Mouse (Mus musculus) megakaryocyte progenitor cell, adult 5-6 weeks (primary cell): ENCODE measurements at regions not wholly inside any gene's neighbourhood (a gene's known extent, or its start where the extent isn't known, plus 50 kb on each side); places are given as distances from the start of the nearest gene placed in this dataset.
"Not testable (repeated sequence)": the region's sequence is repeated elsewhere in the genome, so short reads cannot be mapped to it uniquely, and the experiment has no call there.

Source experiments
- ATAC-seq: replicated peaks from 2 replicates; pipeline ENCODE4 v1.8.0; 2016; ENCODE audit warnings: mild to moderate bottlenecking, moderate TSS enrichment, inconsistent platforms; ENCODE audit not compliant: poor library complexity

- ATAC-seq = not testable (repeated sequence)
Measured at GRCm38 (mm10) chr7:77200903-77201302, 971.2 kb downstream of the Agbl1 start.

DNA sequence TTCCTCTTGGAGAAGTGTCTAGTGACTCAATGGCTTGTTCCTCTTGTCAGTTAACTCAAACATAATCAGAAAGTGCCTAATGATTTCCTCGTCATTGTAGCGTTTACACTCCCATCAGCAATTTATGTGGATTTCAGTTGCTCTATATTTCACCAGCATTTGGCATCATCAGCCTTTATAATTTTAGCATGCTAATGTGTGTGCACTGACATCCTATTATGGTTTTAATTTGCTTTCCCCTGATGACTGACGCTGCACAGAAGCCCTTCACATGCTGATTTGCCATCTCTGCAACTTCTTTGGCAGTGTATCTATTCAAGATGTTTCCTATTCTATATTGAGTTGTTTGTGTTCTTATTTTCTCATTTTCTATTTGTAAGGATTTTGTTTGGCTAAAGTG lies 975.9 kb downstream of the Agbl1 start:
- no peak for ATAC-seq

DNA sequence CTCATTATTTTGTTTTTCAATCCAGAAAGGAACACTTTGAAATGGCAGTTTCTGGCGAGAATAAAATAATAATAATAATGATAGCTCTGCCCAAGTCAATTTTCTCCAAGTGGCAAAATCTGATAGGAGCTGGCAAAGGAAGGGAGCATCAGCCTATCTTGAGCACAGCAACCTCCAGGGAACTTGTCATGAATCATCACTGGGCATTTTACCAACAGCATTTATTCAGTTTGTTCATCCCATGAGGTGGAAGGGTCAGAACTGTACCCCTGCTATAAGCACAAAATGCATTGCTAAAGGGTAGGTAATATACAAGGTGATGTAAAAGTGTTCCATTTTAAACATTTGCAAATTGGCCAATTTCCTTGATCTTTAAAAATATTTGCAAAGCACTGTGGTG lies 1019.7 kb downstream of the Agbl1 start:
- no peak for ATAC-seq

- peak; percentile 68 for ATAC-seq
Measured at GRCm38 (mm10) chr7:77287657-77288056, 1058.0 kb downstream of the Agbl1 start.

DNA sequence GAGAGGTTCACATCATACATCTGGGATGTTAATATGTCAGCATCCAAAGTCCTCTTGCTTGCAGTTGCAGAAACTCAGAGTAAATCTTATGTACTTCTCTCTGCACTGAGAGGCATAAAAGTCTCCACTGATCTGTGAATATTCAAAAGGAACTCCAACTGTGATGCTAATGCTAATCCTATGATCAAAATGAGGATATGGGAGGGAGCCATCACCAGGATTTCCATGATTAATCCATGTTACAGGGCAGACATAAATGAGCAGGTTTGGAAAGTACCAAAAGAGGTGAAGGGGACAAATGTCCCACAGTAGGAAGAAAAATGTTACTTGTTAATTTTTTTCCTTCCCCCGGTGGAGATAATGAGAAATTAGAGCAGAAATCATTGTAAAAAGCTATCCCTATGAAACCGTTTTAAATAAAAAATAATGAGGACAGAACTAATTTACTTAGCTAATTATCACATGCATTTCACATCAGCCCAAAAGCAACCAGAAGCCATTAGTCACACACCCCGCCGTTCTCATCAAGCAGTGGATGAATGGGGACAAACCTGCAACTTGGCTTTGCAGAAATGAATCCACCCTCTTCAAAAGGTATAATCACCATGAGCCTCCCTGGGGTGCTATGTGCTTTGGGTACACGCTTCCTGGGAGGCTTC lies 1065.4 kb downstream of the Agbl1 start:
- no peak for ATAC-seq

- no peak for ATAC-seq
Measured at GRCm38 (mm10) chr7:77303227-77303626, 1073.5 kb downstream of the Agbl1 start.

DNA sequence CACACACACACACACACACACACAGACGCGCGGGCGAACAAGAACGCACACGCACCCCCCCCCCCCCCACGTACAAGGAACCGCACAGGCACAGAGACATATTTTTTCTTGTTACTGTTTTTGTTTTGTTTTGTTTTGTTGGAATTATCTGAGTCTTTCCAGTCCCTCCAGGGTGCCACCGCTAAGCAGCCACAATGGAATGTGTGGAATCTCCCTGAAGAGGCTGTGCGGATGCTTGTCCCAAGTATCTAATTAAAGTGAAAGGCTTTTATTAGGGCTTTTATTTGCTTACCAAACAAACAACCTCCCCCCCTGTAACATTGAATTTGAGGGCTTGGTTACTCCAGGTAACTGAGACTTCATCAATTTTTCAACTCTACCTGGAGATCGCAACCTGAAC lies 1074.2 kb downstream of the Agbl1 start:
- no peak for ATAC-seq

GRCm38 (mm10) chr7:77305471-77305870 lies 1075.8 kb downstream of the Agbl1 start:
- ATAC-seq = no peak

DNA sequence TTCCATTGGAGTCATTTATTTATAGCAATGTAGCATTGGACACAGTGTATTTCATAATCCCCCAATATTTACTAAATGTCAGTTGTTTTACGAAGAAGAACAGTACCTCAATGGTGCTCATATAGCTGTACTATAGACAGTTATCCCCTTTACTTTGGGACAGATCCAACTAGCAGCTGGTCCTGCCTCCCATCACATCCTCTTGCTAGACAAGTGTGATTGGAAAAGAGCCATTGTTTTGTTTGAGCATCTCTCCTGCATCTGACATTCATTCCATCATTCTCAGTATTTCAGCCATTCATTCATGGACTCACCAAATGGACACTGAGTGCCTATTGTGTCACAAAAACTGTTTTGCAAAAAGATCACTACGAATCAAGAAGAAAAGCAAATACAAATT lies 1082.0 kb downstream of the Agbl1 start:
- ATAC-seq = no peak

GRCm38 (mm10) chr7:77325140-77325539 lies 1095.5 kb downstream of the Agbl1 start:
- no peak for ATAC-seq

- peak; percentile 86 for ATAC-seq
Measured at GRCm38 (mm10) chr7:77326836-77327235, 1097.1 kb downstream of the Agbl1 start.

DNA sequence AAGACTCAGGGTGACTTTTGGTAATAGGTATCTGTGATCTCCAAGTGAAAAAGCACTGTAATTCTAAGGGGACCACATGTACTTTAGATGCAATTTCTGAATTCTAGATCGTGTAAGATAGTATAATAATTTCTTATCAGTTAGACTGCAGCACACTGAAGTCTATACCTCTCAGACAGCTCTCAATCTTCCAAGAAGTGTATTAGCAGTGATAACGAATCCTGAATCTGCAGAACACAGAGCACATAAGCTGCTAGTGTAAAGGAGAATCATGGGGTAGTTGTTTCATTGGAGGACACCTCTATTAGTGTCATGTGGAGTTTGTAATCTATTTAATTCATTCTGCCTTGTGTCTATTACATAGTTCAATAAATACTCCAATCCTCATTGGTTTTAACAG lies 1097.8 kb downstream of the Agbl1 start:
- no peak; the same call in 1 of the 2 replicates for ATAC-seq

DNA sequence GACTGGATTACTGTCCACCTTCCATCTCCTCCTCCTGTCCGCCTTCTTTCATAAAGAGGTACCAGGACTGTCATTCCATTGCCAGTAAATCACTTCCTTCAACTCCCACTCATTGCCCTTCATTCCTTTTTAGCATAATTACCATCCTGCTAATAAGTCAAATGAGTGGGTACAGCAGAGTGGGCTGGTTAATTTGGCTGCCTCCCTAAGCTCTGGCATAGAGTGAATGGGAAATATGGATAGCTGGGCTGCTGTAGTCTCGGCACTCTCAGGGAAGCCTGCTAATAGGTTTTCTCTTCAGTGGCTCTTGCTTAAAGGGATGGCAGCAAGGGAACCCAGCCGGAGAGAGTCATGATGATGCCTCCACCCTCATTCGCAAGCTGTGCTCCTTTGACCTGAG lies 1108.9 kb downstream of the Agbl1 start:
- no peak for ATAC-seq
